Mouse (Mus musculus) testis, adult 2 months (tissue): ENCODE measurements at regions not wholly inside any gene's neighbourhood (a gene's known extent, or its start where the extent isn't known, plus 50 kb on each side); places are given as distances from the start of the nearest gene placed in this dataset.

Experiments
- CTCF ChIP-seq: fragments of 200-500 bp; IDR thresholded peaks from 2 replicates; pipeline ENCODE4 v1.5.1; 2012; ENCODE audit warnings: low read depth, mild to moderate bottlenecking, inconsistent platforms, low read length, moderate library complexity; ENCODE audit not compliant: control insufficient read depth, insufficient read depth, insufficient replicate concordance
- POLR2A ChIP-seq: fragments of 200-500 bp; IDR thresholded peaks from 2 replicates; pipeline ENCODE4 v1.6.1; 2012; ENCODE audit warnings: low read depth, mild to moderate bottlenecking, inconsistent platforms, low read length, moderate library complexity; ENCODE audit not compliant: control insufficient read depth

- TF ChIP-seq POLR2A (no peak), CTCF (no peak)
Observed at GRCm38 (mm10) chr9:94239479-94240241, 298.2 kb downstream of the 1190002N15Rik start.
